Mouse (Mus musculus) cortical plate, adult 2 months (tissue): ENCODE results near the gene Syne1.

Experiments
- CTCF ChIP-seq: fragments of 200-500 bp; IDR thresholded peaks from 2 replicates; pipeline ENCODE4 v1.5.1; 2011; ENCODE audit warnings: mild to moderate bottlenecking, control low read depth, low read length; ENCODE audit not compliant: insufficient read depth; ENCODE audit errors: extremely low read depth
- POLR2A ChIP-seq: fragments of 200-500 bp; IDR thresholded peaks from 2 replicates; pipeline ENCODE4 v1.6.1; 2011; ENCODE audit warnings: mild to moderate bottlenecking, low read length, control low read depth; ENCODE audit not compliant: insufficient read depth; ENCODE audit errors: extremely low read depth

- TF ChIP-seq CTCF (no peak), POLR2A (no peak)
These were observed 385.8 kb downstream of the Syne1 start for GRCm38 (mm10) chr10:5165439-5165838.
